Mouse (Mus musculus) layer of hippocampus, postnatal 10 days (tissue): ENCODE data around the gene Gm20594. TPM values are rescaled to one million over a fixed set of nuclear protein-coding genes. Genes with fewer than 3 reads are reported as not detected.

Experiments
- DNase-seq, 2 experiments: peaks; one replicate each; pipeline ENCODE4 v3.0.0; 2021; ENCODE audit warnings: low spot score in 2 of 2
- long read RNA-seq: library from polyadenylated mRNA; stranded (forward); transcript quantifications from one replicate; pipeline ENCODE4 v2.0.0, GENCODE M21; 2023
- total RNA-seq, 2 experiments: library from RNA; stranded (reverse); gene quantifications; 2 replicates each; pipeline ENCODE4 v1.2.3; 2021

Gm20594 gene
- total RNA-seq = not detected
- long read RNA-seq = 0 reads

GRCm38 (mm10) chr6:79817616-79818015, at the start of gene Gm20594:
Gene Gm20594 (plus strand): TSS chr6:79817916.
- no peak for DNase-seq

GRCm38 (mm10) chr6:79818114-79818513, 398 bp downstream of the Gm20594 start:
- no peak for DNase-seq

DNA sequence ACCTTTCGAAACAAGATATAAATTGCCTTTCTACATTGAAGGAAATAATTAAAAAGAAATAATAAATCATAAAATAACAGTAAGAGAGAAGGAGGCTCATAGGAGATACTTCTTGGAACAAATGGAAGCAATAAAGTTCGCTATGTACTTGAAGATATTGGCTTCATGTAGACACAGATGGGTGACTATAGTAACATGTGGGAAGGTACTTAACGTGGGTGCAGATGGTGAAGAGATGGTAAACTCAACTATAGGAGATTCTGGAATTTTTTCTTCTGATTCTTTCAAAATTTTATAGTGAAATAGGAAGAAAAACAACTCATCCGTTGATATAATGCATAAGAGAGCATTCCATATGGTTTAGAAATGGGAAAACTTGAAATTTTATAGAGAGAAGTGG, 16.1 kb downstream of the Gm20594 start:
- DNase-seq = no peak

- DNase-seq = no peak
Observed at GRCm38 (mm10) chr6:79846829-79847228, 29.1 kb downstream of the Gm20594 start.

Other genes starting within 250 kb of the Gm20594 start
- 10 to 100 TPM; 44.1 to 50.0 TPM for gene Lrrtm4, start 201.0 kb downstream of the Gm20594 start, total RNA-seq